Mouse (Mus musculus) left cerebral cortex, postnatal 36 days (tissue): ENCODE data around the gene Slc5a11. TPM values are rescaled to one million over a fixed set of nuclear protein-coding genes. Genes with fewer than 3 reads are reported as not detected.
A peak's percentile ranks its signal among the peaks of the same experiment; 100 is the strongest.

Source experiments
- DNase-seq, 2 experiments: peaks; one replicate each; pipeline ENCODE4 v3.0.0; 2021 to 2022; ENCODE audit warnings: low spot score in 2 of 2, mixed read lengths in 1 of 2
- intact Hi-C: fragments of 180-260 bp; cut with DNase I; formaldehyde crosslinking; loops from one replicate; pipeline ENCODE4 v1.15.1; 2025
- total RNA-seq, 2 experiments: library from RNA; stranded (reverse); gene quantifications; 2 replicates each; pipeline ENCODE4 v1.2.3; 2021

Slc5a11 gene
- total RNA-seq, 2 experiments from 2014 or later: 0.82 to 1.1 TPM

GRCm38 (mm10) chr7:123254196-123254970, 39.8 kb downstream of the Slc5a11 start:
- no peak for DNase-seq

DNA sequence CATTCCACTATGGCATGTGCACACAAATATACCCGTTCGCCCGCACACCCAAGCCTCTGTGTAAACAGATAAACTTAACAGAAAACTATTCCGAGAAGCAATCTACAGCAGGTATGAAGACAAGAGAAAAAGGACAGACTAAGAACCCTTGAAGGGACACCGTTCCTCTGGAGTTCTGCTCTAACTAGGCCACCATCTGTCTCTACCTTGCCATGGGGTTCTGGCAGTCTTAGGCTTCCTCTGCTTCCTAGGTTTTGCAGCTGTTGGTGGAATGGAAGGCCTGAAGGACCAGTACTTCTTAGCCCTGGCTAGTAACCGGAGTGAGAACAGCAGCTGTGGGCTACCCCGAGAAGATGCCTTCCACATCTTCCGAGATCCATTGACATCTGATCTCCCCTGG, 43.5 kb downstream of the Slc5a11 start:
- DNase-seq: no peak
- intact Hi-C loops: no loop called here

More at GRCm38 (mm10) chr7:123254196-123254970, 39.8 kb downstream of the Slc5a11 start:
- intact Hi-C loops: no loop called here

DNA sequence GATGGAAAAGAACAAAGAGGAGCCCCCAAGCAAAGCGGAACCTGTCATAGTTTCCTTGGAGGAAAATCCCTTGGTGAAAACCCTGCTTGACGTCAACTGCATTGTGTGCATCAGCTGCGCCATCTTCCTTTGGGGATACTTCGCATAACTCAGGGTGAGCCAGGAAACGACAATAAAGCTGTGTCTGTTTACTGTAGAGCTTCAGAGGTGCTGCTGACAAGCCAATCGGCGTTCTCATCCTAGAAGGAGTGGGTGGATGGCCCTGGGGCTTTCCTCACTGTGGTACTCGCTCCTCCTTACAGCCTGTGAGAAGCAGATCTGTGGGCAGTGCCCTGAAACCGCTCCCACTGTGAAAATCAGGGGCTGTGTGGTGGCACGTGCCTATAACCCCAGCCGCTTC, 58.5 kb downstream of the Slc5a11 start:
- intact Hi-C loops: no loop called here
- DNase-seq: no peak

DNA sequence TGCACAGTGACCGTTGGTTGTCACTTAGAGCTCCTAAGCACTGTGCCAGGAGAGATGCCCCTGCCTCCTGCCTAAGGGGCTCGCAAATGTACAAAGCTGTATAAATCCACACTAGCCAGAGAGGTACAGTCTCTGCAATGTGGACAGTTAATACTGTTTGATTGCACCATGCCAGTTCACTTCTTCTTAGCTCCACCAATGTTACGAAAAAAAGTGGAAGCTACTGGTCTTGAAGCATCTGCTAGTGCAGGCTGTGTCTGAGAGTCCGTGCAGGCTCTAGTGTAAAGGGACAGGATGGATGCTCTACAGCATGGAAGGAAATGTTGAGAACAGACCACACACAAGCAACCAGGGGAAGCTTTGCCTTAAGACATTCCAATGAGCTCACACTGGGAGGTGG, 62.0 kb downstream of the Slc5a11 start:
- intact Hi-C loops: no loop called here
- no peak for DNase-seq

DNA sequence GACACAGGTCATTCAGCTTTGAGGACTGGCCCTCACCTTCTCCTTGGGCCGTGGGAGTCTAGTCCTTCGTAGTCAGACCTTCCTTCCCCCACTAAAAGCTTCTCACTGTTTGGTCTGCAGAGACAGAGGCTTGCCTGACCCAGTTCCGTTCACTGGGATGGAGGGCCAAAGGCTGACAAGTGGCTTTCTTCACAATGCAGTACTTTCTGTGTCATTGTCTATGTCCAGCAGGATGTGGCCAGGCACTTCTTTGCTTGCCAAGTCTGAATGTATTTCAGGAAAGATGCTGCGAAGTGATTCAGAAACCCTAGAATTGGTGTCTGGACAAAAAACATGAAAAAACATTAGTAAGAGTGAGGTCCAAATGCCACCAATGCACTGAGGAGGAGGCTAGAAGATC, 65.2 kb downstream of the Slc5a11 start:
- intact Hi-C loops: no loop called here
- DNase-seq: no peak

GRCm38 (mm10) chr7:123283826-123284225, 69.2 kb downstream of the Slc5a11 start:
- peak in 1 of 2 experiments; percentile 31 for DNase-seq
- intact Hi-C loops: no loop called here

GRCm38 (mm10) chr7:123285896-123286295, 71.3 kb downstream of the Slc5a11 start:
- no peak for DNase-seq
- intact Hi-C loops: no loop called here

DNA sequence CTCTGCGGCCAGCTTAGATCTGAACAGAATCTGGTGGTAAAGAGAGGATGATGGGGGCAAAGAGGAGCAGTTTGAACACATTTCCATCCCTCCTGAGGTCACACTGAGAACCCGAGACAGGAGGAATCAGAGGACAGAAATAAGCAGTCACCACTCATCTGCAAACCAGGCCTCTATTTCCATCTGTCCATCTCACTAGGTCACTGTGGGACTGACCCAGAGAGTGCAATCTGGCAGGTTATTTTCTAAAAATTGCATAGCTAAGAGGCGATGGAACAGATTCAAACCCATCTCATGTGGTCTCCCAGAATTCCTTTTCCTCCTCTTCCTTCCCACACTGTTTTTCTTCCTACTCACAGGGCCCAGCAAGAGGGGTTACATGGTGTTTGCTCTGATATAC, 73.3 kb downstream of the Slc5a11 start:
- DNase-seq: no peak
- intact Hi-C loops: no loop called here

- DNase-seq: no peak
- intact Hi-C loops: no loop called here
Measured at GRCm38 (mm10) chr7:123289176-123289575, 74.6 kb downstream of the Slc5a11 start.

- intact Hi-C loops: loop anchor here (10.0 kb wide), 1 partner anchor 87 kb away; no protein-coding TSS in a partner anchor
- DNase-seq: no peak
Measured at GRCm38 (mm10) chr7:123291942-123292341, 77.4 kb downstream of the Slc5a11 start.

DNA sequence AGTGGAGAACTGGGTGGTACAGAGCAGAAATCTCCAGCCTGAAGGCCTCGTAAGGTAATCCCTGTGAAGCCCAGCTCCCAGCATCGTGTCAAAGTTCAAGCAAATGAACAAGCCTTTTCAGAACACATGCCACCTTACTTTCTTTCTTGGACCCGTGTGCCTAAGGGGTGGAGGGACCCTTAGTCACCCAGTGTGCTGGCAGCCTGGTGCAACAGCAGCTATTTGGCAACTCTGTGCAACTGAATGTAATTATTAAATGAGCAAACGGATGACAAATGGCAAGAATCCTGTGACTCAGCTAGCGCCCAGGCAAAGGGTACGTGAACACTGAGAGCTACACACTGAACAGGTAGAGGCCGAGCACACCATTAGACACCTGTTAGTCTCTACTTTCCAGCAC, 79.3 kb downstream of the Slc5a11 start:
- intact Hi-C loops: loop anchor here (10.0 kb wide), 1 partner anchor 89 kb away; no protein-coding TSS in a partner anchor
- no peak for DNase-seq

DNA sequence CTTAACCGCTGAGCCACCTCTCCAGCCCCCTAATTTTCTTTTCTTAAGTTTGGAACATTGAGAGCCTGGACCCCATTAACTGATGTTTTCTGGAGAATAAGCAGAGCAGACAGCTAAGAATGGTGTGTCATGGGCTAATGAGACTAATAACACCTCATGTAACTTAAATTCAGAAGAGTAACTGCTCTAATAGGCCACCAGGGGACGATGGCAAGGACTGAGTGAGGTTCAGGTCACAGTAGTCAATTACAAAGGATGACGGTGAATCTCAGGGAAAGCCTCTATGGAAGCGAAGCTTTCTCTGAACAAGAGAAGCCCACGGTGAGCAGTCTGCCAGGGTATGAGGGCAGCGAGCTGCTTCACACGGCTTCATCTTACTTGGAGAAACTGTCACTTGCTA, 80.8 kb downstream of the Slc5a11 start:
- intact Hi-C loops: loop anchor here (10.0 kb wide), 1 partner anchor 91 kb away; no protein-coding TSS in a partner anchor
- DNase-seq: no peak

GRCm38 (mm10) chr7:123296097-123296496, 81.5 kb downstream of the Slc5a11 start:
- intact Hi-C loops: loop anchor here (10.0 kb wide), 1 partner anchor 91 kb away; no protein-coding TSS in a partner anchor
- no peak for DNase-seq

GRCm38 (mm10) chr7:123298225-123298624, 83.6 kb downstream of the Slc5a11 start:
- DNase-seq: no peak
- intact Hi-C loops: loop anchor here (10.0 kb wide), 1 partner anchor 93 kb away; no protein-coding TSS in a partner anchor

DNA sequence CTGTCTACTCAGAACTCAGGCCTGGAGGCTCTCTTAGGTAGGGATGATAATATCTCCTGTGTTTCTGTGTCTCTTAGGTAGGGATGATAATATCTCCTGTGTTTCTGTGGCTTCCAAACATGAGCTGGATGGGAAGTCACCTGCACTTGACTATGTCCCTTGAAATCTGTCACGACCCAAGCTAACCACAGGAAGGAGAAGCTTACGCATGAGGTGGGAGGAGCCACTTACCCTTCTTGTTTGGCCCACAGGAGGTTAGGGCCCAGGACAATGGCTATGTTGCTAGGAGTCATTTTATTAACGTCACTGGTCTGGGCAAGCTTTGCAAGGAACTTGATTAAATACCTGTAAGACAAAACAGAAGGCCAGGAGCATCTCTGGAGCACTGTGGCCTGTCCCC, 85.7 kb downstream of the Slc5a11 start:
- intact Hi-C loops: no loop called here
- DNase-seq: no peak

DNA sequence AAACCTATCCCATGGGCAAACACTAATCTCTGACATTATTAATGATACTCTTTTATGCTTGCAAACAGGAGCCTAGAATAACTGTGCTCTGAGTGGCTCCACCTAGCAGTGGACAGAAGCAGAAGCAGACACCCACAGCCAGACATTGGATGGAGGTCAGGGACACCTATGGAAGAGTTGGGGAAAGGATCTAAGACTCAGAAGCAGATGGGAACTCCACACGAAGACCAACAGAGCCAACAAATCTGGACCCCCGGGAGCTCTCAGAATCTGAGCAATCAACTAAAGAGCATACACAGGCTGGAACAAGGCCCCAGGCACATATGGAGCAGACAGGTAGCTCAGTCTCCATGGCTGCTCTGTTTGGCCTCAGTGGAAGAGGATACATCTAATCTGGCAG, 90.8 kb downstream of the Slc5a11 start:
- intact Hi-C loops: no loop called here
- no peak for DNase-seq

DNA sequence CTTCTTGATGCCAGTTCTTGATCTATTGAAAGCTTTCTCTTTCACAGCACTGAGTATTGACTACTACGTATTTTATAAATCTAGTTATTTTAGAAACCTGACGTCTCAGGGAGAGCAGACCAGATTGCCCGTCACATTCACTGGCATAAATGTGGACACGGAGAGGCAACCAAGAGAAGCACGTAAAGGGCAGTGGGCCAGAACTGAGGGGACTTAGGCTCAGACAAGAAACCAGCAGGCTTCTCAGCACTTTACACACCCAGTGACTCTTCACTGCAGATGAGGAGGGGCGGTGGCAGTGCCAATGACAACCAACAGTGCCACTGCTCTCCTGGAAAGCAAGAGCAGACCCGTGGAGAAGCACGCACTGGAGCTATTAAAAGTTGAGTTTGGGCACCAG, 92.7 kb downstream of the Slc5a11 start:
- intact Hi-C loops: no loop called here
- no peak for DNase-seq

DNA sequence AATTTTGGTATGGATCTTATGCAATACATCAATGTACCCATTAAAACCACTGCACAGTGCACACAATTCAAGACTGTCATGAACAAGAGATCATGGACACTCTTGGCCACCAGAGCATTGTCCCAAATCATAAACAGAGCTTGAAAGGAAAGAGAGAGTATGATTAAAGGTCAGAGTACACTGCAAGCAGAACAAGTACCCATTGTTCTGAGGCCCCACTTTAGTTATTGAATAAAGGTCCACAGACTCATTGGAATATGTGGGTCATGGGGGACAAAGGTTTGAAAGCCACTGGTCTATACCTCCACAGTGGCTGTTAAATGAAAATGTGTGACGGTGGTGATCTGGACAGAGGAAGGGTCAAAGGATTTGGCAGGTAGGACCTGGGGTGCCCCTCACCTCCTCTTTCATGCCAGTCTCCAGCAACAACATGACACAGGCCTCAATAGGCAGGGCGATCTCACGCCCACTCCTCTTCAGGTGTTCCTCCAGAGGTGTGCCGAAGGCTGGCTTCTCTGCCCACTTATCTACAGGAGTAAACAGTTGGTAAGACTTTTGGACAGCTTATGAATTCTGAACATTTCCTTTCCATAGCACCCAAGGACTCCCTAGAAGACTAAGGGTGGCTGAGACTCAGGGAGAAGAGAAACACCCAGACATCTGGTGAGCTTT, 93.4 kb downstream of the Slc5a11 start:
- no peak for DNase-seq
- intact Hi-C loops: no loop called here

GRCm38 (mm10) chr7:123311836-123312235, 97.3 kb downstream of the Slc5a11 start:
- no peak for DNase-seq

GRCm38 (mm10) chr7:123312738-123313137, 98.2 kb downstream of the Slc5a11 start:
- intact Hi-C loops: no loop called here
- DNase-seq: no peak

More at GRCm38 (mm10) chr7:123311836-123312235, 97.3 kb downstream of the Slc5a11 start:
- intact Hi-C loops: no loop called here
